Mouse (Mus musculus): ENCODE measurements around the gene Ythdf2. TPM values are rescaled to one million over a fixed set of nuclear protein-coding genes. Genes with fewer than 3 reads are reported as not detected.

The Ythdf2 gene
- total and polyA plus RNA-seq, 3 experiments = 9.7 to 27.5 (median 26.8) TPM

DNA sequence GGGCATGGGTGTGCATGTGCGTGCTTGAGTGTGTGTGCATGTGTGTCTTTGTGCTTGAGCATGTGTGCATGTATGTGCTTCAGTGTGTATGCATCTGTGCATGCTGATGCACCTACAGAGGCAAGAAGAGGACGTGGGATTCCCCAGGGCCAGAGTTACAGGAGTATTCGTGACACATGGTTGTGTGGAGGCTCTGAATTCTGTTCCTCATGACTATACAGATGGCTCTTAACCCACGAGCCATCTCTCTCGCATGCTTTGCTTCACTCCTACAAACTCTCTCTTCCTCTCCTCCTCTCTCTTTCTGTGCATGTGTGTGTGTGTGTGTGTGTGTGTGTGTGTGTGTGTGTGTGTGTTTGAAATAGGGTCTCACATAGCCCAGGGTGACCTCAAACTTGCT lies 42.3 kb downstream of the Ythdf2 start:
- DNase-seq = no peak
- no peak overlapping the region for H3K4me3 ChIP-seq
- no peaks in the 10 kb centered on the region for H3K36me3 ChIP-seq (ENCODE audit: control insufficient read depth, insufficient read depth, low read length)
- intact Hi-C loops (cut with DNase I) = no loop called here
- H3K9ac ChIP-seq (ENCODE audit: low read depth, low read length) = no peak overlapping the region
- WGBS = 76% methylated on average over 5 of the region's 5 CpGs
- no peaks in the 10 kb centered on the region for H3K4me1 ChIP-seq (ENCODE audit: control insufficient read depth, insufficient read depth, low read length)
- H3K27me3 ChIP-seq (ENCODE audit: control insufficient read depth, insufficient read depth, low read length) = no peaks in the 10 kb centered on the region; the same call in 1 of the 2 replicates
- H3K27ac ChIP-seq = no peak overlapping the region
- no peak for TF ChIP-seq EP300 (IDR thresholded peaks at IDR 0.05; ENCODE audit: insufficient read depth, low read depth, low read length)
- no peaks in the 10 kb centered on the region for H3K79me2 ChIP-seq (replicated peaks; ENCODE audit: control insufficient read depth, insufficient read depth, low read length)

DNA sequence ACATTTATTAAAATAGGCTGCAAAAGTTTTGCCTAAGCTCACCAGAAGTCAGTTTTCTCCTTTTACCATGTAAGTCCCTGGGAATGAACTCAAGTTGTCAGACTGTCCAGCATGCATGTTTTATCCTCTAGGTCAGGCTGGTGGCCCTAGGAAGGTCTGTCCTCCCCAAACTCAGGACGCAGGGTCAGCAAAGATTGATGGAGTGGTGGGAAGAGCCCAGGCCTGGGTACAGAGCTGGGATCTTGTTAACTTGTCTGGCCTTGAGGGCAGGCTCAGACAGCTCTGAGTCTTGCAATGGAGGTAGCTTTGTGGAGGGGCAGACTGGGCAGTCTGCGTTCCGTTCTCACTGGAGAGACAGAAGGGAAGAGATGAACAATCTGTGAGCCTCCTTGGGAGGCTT lies 42.8 kb downstream of the Ythdf2 start:
- Histone ChIP-seq H3K79me2 (replicated peaks; ENCODE audit: control insufficient read depth, insufficient read depth, low read length) (no peaks in the 10 kb centered on the region), H3K27me3 (ENCODE audit: control insufficient read depth, insufficient read depth, low read length) (no peaks in the 10 kb centered on the region; the same call in 1 of the 2 replicates), H3K4me3 (no peak overlapping the region), H3K36me3 (ENCODE audit: control insufficient read depth, insufficient read depth, low read length) (no peaks in the 10 kb centered on the region), H3K4me1 (ENCODE audit: control insufficient read depth, insufficient read depth, low read length) (no peaks in the 10 kb centered on the region), H3K9ac (ENCODE audit: low read depth, low read length) (no peak overlapping the region), H3K27ac (no peak overlapping the region)
- intact Hi-C loops (cut with DNase I) = no loop called here
- WGBS = 87% methylated on average over 3 of the region's 3 CpGs
- DNase-seq = no peak
- TF ChIP-seq EP300 (IDR thresholded peaks at IDR 0.05; ENCODE audit: insufficient read depth, low read depth, low read length) (no peak), POLR2A (IDR thresholded peaks at IDR 0.05; ENCODE audit: insufficient read depth, low read depth, low read length) (no peak), CTCF (IDR thresholded peaks at IDR 0.05) (no peak)

DNA sequence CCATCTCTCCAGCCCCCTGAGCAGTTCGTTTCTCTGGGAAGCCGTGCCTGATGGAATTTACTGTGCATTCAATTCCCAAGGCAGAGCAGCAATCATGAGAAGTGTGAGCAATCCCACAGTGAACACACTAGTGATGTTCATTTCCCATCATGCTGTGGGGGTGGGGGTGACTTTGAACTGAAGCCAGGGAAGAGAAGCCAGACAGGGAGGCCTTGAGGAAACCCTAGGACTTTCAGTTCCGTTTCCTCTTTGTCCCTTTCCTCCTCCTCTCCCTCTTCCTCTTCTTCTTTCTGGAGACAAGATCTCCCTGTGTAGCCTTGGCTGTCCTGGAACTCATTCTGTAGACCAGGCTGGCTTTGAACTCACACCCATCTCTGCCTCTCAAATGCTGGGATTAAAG lies 44.7 kb downstream of the Ythdf2 start:
- no peaks in the 10 kb centered on the region; the same call in 1 of the 2 replicates for H3K27me3 ChIP-seq (ENCODE audit: control insufficient read depth, insufficient read depth, low read length)
- 66% methylated on average over 3 of the region's 3 CpGs for WGBS

DNA sequence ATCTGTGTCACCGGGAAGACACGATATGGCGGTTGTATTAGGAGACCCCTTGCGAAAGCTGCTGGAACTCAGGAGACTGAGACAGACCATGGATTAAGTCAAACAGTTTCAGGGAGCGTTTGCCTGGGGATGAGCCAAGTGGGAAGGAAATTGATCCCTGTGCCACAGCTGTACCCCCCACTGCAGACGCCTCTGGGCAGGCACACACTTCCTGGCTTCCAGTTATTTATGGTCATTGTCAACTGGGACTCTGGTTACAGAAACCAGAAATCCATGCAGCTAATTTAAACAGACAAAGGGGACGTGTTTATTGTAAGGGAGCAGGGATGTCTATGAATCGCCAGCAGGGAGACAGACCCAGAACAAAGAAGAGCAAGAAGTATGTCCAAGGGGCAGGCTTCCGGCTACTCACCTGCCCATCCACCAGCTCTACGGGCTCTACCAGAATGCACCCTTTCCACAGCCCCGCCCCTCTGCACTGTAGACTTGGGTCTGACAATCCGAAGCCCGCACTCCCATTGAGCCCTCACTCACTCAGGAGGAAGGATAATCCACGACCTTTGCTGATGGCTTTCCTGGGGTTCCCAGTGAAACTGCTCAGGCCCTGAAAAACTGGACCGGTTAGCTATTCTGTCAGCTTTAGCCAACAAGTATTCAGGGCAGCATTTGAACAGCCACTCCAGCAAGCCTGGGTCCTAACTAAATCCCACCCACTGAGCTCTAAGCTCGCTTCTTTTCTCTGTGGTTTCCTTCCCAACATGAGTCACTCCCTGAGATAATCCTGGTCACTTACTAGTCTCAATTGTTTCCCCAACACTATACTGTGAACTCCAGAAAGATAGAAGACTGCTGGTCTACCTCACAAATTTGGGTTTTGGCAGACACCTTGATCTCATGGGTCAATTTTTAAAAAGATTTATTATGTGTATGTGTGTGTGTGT lies 45.5 kb downstream of the Ythdf2 start:
- TF ChIP-seq POLR2A (IDR thresholded peaks at IDR 0.05; ENCODE audit: insufficient read depth, low read depth, low read length) = no peak
- TF ChIP-seq CTCF (IDR thresholded peaks at IDR 0.05) = no peak
- TF ChIP-seq EP300 (IDR thresholded peaks at IDR 0.05; ENCODE audit: insufficient read depth, low read depth, low read length) = no peak
- Histone ChIP-seq H3K9ac (ENCODE audit: low read depth, low read length) (no peak overlapping the region), H3K27ac (no peak overlapping the region), H3K36me3 (ENCODE audit: control insufficient read depth, insufficient read depth, low read length) (no peaks in the 10 kb centered on the region), H3K4me3 (no peak overlapping the region), H3K27me3 (ENCODE audit: control insufficient read depth, insufficient read depth, low read length) (no peaks in the 10 kb centered on the region; the same call in 1 of the 2 replicates), H3K79me2 (replicated peaks; ENCODE audit: control insufficient read depth, insufficient read depth, low read length) (no peaks in the 10 kb centered on the region), H3K4me1 (ENCODE audit: control insufficient read depth, insufficient read depth, low read length) (no peaks in the 10 kb centered on the region)
- 75% methylated on average over 16 of the region's 16 CpGs for WGBS
- no peak for DNase-seq
- intact Hi-C loops (cut with DNase I) = no loop called here

More for the DNA sequence above, 44.7 kb downstream of the Ythdf2 start:
- no peaks in the 10 kb centered on the region for H3K79me2 ChIP-seq (replicated peaks; ENCODE audit: control insufficient read depth, insufficient read depth, low read length)
- no peak for TF ChIP-seq EP300 (IDR thresholded peaks at IDR 0.05; ENCODE audit: insufficient read depth, low read depth, low read length)
- TF ChIP-seq CTCF (IDR thresholded peaks at IDR 0.05) = no peak
- no peak for TF ChIP-seq POLR2A (IDR thresholded peaks at IDR 0.05; ENCODE audit: insufficient read depth, low read depth, low read length)
- no peak overlapping the region for H3K9ac ChIP-seq (ENCODE audit: low read depth, low read length)
- H3K4me3 ChIP-seq = no peak overlapping the region
- intact Hi-C loops (cut with DNase I) = no loop called here
- no peak overlapping the region for H3K27ac ChIP-seq
- peak in 1 of 2 experiments; percentile 26 for DNase-seq
- no peaks in the 10 kb centered on the region for H3K4me1 ChIP-seq (ENCODE audit: control insufficient read depth, insufficient read depth, low read length)
- no peaks in the 10 kb centered on the region for H3K36me3 ChIP-seq (ENCODE audit: control insufficient read depth, insufficient read depth, low read length)

DNA sequence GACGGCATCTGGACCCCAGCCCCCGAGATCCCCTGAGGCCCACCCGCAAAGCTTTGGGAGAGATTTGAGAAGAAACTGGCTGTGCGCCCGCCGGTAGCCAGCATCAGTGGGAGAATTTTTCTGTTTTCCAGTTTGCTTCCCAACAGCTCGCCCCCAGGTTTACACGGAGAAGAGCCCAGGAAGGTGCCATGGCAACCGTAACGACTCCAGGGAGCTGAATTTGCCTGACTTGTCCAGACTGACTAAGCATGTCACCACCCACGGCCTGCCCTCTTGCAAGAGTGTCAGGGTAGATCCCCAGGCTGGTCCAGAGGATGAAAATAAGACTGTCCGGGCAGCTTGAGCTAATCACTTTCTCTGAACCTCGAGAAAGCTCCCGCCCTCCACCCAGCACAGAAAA lies 46.4 kb downstream of the Ythdf2 start:
- intact Hi-C loops (cut with DNase I) = no loop called here
- WGBS = 62% methylated on average over 14 of the region's 14 CpGs
- TF ChIP-seq POLR2A (IDR thresholded peaks at IDR 0.05; ENCODE audit: insufficient read depth, low read depth, low read length) (no peak), EP300 (IDR thresholded peaks at IDR 0.05; ENCODE audit: insufficient read depth, low read depth, low read length) (no peak), CTCF (IDR thresholded peaks at IDR 0.05) (no peak)
- Histone ChIP-seq H3K27ac (no peak overlapping the region), H3K27me3 (ENCODE audit: control insufficient read depth, insufficient read depth, low read length) (no peaks in the 10 kb centered on the region; the same call in 1 of the 2 replicates), H3K9ac (ENCODE audit: low read depth, low read length) (no peak overlapping the region), H3K4me1 (ENCODE audit: control insufficient read depth, insufficient read depth, low read length) (no peaks in the 10 kb centered on the region), H3K79me2 (replicated peaks; ENCODE audit: control insufficient read depth, insufficient read depth, low read length) (no peaks in the 10 kb centered on the region), H3K36me3 (ENCODE audit: control insufficient read depth, insufficient read depth, low read length) (no peaks in the 10 kb centered on the region), H3K4me3 (no peak overlapping the region)
- DNase-seq = no peak

DNA sequence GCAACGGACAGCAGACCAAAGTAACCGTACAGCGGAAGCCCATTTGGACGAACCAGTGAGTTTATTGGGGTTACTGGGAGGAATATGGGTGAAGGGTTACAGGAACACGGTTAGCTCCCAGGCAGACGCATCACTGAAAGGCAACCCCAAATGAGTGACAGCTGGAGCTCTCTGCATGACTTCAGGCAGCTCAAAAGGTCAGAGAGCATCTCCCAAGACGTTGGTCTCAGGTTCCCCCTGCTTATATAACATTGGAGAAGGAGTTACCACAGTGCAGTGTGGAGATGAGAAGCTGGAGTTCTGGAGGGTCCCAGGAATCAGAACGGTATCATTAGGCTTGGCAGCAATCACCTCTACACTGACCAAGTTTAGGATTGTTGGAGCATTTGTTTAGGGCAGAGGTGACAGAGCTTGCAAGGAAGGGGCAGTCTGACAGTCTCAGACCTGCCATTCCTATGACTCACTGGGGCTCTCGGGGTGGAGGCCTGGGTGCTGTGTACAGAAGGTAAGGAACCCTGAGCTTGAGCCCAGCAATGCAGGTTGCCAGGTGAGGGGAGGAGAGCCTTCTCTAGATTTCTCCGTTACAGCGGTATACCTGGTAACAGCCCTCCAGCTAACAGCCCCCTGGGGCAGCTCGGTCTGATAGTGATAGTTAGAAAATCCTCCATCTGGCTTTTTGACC lies 55.0 kb downstream of the Ythdf2 start:
- no peaks in the 10 kb centered on the region for H3K36me3 ChIP-seq (ENCODE audit: control insufficient read depth, insufficient read depth, low read length)

More for the DNA sequence above, 55.0 kb downstream of the Ythdf2 start:
- no peak for TF ChIP-seq POLR2A (IDR thresholded peaks at IDR 0.05; ENCODE audit: insufficient read depth, low read depth, low read length)
- TF ChIP-seq CTCF (IDR thresholded peaks at IDR 0.05) = no peak
- TF ChIP-seq EP300 (IDR thresholded peaks at IDR 0.05; ENCODE audit: insufficient read depth, low read depth, low read length) = no peak
- 0 out of 2 replicates have a peak overlapping the region, but pooled peaks have one; percentile 14 for H3K9ac ChIP-seq (ENCODE audit: low read depth, low read length)
- intact Hi-C loops (cut with DNase I) = no loop called here
- DNase-seq = no peak
- 46% methylated on average over 12 of the region's 12 CpGs for WGBS
- H3K27ac ChIP-seq = no peak overlapping the region
- no peaks in the 10 kb centered on the region for H3K79me2 ChIP-seq (replicated peaks; ENCODE audit: control insufficient read depth, insufficient read depth, low read length)
- no peaks in the 10 kb centered on the region for H3K4me1 ChIP-seq (ENCODE audit: control insufficient read depth, insufficient read depth, low read length)
- no peaks in the 10 kb centered on the region for H3K27me3 ChIP-seq (ENCODE audit: control insufficient read depth, insufficient read depth, low read length)
- H3K4me3 ChIP-seq = no peak overlapping the region

Data from heart, adult 2 months (tissue).